Mouse (Mus musculus): ENCODE results near the gene Gm11172.

Gm11172 gene

GRCm38 (mm10) chr16:10812865-10813371 is at the start of gene Gm11172:
TSS of gene Gm11172 (plus strand) at chr16:10812915.
- no peak for DNase-seq (ENCODE audit: low spot score)

GRCm38 (mm10) chr16:10763540-10764264 is 49.0 kb upstream of the Gm11172 start:
- DNase-seq (ENCODE audit: low spot score), result no peak

- DNase-seq (ENCODE audit: low spot score), result no peak
Observed at GRCm38 (mm10) chr16:10764323-10764722, 48.4 kb upstream of the Gm11172 start.

GRCm38 (mm10) chr16:10767158-10767557 is 45.6 kb upstream of the Gm11172 start:
- DNase-seq (ENCODE audit: low spot score), result peak; percentile 52

GRCm38 (mm10) chr16:10768821-10769220 is 43.9 kb upstream of the Gm11172 start:
- DNase-seq (ENCODE audit: low spot score), result no peak

GRCm38 (mm10) chr16:10769661-10770060 is 43.1 kb upstream of the Gm11172 start:
- no peak for DNase-seq (ENCODE audit: low spot score)

- DNase-seq (ENCODE audit: low spot score), result no peak
Observed at GRCm38 (mm10) chr16:10770531-10771325, 42.0 kb upstream of the Gm11172 start.

- DNase-seq (ENCODE audit: low spot score), result peak; percentile 34
Observed at GRCm38 (mm10) chr16:10771769-10772510, 40.8 kb upstream of the Gm11172 start.

GRCm38 (mm10) chr16:10773543-10773942 is 39.2 kb upstream of the Gm11172 start:
- no peak for DNase-seq (ENCODE audit: low spot score)

- DNase-seq (ENCODE audit: low spot score), result no peak
Observed at GRCm38 (mm10) chr16:10774726-10775125, 38.0 kb upstream of the Gm11172 start.

GRCm38 (mm10) chr16:10776322-10776721 is 36.4 kb upstream of the Gm11172 start:
- DNase-seq (ENCODE audit: low spot score), result no peak

GRCm38 (mm10) chr16:10777579-10778160 is 35.0 kb upstream of the Gm11172 start:
- DNase-seq (ENCODE audit: low spot score), result no peak

GRCm38 (mm10) chr16:10780631-10781120 is 32.0 kb upstream of the Gm11172 start:
- no peak for DNase-seq (ENCODE audit: low spot score)

GRCm38 (mm10) chr16:10781862-10782371 is 30.8 kb upstream of the Gm11172 start:
- DNase-seq (ENCODE audit: low spot score), result no peak

GRCm38 (mm10) chr16:10782377-10783151 is 30.2 kb upstream of the Gm11172 start:
- no peak for DNase-seq (ENCODE audit: low spot score)

GRCm38 (mm10) chr16:10783152-10783434 is 29.6 kb upstream of the Gm11172 start:
- DNase-seq (ENCODE audit: low spot score), result no peak

- no peak for DNase-seq (ENCODE audit: low spot score)
Observed at GRCm38 (mm10) chr16:10783451-10783850, 29.3 kb upstream of the Gm11172 start.

- peak; percentile 17 for DNase-seq (ENCODE audit: low spot score)
Observed at GRCm38 (mm10) chr16:10783883-10784792, 28.6 kb upstream of the Gm11172 start.

GRCm38 (mm10) chr16:10784793-10785370 is 27.8 kb upstream of the Gm11172 start:
- DNase-seq (ENCODE audit: low spot score), result peak; percentile 83
